Mouse (Mus musculus) right cerebral cortex, postnatal 4 days (tissue): Measurements from ENCODE around the gene Mad1l1.
A peak's percentile ranks its signal among the peaks of the same experiment; 100 is the strongest.
"Not testable (repeated sequence)": the region's sequence is repeated elsewhere in the genome, so short reads cannot be mapped to it uniquely, and the experiment has no call there.

ENCODE experiments used
- DNase-seq: peaks from one replicate; pipeline ENCODE4 v3.0.0-alpha.2; 2022

Gene Mad1l1

DNA sequence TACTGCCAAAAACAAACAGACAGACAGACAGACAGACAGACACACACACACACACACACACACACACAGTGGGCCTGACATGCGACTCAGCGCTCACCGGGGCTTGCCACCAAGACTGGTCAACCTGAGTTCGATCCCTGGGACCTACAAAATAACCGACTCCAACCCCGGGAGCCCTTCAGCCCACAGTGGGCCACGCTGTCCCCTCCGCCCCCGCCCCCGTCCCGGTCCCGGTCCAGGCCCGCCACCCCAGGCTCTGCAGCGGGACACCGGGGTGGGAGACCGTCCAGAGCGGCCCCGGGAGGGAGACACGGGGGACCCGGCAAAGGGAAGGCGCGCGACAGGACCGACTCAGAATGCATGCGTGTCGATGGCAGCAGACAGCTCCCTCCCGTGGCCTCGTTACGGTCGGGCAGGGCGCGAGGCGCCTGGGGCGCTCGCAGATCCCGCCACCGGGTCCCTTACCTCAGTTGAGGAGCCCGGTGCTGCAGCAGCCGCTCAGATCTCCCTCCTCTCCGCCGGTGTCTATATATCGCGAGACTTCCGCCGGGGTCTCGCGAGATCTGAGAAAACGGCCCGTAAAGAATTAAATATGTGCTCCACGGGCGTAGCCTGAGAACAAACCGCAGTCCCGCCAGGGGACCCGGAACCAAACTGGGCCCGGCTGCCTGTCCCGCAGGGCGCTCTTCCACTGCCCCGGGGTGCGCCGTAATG lies at the start of gene Mad1l1, which contains the start of gene Nudt1:
Gene Mad1l1, minus strand, starts transcription at position 511 of the 714 bp plus-strand sequence.
Gene Nudt1, plus strand, starts transcription at position 615 of the 714 bp plus-strand sequence.
- peak; percentile 85 for DNase-seq

DNA sequence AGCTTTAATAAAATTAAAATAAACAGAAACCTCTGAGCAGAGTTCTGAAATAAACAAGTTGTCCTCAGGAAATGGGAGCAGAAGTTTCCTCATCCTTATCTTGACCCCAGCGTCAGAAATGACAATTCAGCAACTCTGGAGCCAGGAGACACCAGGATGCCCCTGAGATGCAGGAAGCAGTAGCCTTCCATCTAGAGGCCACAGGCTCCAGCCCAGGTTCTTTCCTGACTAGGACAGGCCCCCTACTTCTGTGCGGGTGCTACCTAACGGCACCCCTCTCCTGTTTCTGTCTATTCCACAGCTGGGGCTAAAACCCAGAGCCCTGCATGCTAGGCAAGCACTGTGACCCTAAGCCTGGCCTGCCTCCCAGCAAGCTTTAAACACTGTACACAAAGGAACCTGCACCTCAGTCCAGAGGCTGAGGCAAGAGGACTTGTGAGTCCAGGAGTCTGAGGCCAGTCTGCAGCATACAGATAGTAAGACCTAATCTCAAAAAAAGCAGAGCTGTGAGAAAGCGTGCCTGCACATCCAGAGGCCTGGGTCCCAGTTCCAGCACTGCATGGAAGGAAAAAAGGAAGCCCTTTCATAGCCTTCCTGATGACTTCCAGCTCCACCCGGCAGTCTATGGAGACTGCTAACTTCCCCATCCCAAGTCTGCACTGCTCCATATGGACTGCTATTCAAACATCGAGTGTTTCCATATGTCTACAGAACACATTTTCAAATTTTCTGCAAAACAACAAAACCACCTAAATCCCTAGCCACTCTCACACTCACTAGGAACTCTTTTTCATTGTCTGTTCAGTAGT lies 49.3 kb upstream of the Mad1l1 start:
- no peak for DNase-seq

DNA sequence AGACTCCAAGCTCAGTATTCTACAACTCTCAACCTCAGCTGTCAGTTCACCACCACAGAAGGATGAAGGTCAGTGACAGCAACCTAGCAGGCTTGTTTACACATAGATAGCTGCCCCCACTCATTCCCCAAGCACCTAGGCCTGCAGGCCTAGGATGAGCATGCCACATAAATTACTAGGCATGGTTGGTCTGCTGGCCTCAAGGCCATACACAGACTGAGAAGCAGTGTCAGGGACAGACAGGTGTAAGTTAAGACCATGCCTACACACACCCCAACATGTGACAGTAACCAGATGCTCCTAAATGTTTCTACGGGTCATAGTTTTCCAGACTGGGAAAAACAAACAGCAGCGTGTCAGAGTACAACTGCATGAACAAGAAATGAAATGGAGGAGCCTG lies 48.1 kb upstream of the Mad1l1 start:
- DNase-seq: no peak

DNA sequence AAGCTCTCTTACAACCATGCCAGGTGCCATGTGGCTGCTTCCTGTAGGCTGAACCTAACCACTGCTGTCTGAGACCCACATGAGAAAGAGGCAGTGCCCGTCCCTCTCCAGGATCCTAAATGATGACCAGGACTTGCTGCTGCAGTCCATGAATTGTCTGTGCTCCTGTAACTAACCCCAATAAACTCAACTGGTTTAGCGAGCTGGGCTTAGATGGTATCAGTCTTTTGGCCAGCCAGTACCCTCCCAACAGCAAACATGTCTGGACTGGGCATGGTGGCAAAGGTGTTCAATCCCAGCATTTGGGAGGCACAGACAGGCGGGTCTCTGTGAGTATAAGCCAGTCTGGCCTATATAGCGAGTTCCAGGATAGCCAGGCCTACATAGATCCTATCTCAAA lies 47.6 kb upstream of the Mad1l1 start:
- no peak for DNase-seq

DNA sequence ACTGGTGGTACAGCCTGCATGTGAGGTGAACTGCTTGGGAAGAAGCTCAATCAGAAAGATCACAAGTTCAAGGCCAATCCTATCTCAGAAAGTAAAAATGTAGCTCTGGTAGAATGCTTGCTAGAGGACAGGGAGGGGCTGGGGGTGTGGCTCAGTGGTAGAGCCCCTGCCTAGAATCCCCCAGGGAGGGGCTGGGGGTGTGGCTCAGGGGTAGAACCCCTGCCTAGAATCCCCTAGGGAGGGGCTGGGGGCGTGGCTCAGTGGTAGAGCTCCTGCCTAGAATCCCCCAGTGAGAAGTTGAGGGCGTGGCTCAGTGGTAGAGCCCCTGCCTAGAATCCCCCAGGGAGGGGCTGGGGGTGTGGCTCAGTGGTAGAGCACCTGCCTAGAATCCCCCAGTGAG lies 46.8 kb upstream of the Mad1l1 start:
- not testable (repeated sequence) for DNase-seq

DNA sequence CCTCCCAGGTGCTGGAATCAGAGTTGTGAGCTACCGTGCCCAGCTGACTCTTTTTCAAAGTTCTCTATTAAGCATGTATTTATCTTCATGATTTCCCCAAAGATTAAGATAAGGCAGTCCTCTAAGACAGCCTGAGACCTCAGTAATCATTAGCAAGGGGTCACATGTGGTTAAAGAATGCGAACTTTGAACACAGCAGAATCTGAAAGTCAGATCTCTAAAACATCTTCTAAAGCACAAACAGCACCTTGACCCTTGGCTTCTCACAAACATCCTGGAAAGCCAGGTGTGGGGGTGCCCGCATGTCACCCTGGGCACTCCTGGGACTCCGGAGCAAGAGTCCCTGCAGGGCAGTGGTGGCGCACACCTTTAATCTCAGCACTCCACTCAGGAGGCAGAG lies 43.1 kb upstream of the Mad1l1 start:
- no peak for DNase-seq

DNA sequence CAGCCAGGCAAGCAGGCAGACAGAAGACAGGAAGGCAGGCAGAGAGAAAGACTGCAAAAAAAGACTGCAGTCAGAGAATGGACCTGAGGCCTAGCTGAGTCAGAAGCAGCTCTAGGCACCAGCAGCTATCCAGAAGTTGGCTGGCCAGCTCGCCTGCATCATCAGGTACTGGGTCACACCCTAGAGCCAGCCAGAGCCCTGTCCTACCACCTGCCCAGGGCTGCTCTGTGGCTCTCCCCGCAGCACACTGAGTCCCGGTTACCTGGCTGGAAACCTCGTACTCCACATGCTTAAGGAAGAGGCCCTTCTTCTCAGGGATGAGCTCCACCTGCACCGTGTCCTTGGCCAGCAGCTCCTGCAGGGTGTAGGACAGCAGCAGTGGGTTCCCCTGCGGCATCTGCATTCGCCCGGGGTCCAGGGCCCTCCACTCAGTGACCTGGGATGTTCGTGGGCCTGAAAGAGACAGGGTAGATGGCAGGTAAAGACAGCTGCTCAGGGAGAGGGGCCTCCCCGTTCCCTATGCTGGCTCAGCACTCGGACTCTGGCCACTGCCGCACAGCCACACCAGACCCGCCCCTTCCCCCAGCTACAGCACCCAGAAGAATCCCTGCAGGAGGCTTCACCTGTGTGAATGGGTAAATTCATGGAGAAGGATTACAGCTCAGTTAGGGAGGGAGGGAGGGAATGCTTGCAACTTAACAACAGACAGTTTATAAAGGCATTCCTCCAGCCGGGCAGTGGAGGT lies 38.8 kb upstream of the Mad1l1 start:
- no peak for DNase-seq

DNA sequence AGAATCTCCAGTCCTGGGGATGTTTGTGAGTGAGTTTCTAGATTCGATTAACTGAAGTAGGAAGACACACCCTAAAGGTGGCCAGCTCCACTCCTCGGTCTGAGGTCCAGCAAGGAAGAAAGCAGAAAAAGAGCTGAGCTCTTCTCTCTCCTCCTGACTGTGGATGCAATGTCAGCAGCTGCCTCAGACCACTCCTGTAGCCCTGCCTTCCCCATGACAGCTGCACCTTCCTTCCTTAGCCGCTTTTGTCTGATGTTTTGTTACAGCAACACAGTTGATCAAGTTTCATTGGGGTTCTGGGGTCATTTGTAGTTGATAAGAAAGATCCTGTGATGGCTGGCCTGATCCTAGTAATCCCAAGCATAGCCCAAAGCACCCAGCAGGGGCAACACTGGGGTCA lies 36.1 kb upstream of the Mad1l1 start:
- DNase-seq: no peak

DNA sequence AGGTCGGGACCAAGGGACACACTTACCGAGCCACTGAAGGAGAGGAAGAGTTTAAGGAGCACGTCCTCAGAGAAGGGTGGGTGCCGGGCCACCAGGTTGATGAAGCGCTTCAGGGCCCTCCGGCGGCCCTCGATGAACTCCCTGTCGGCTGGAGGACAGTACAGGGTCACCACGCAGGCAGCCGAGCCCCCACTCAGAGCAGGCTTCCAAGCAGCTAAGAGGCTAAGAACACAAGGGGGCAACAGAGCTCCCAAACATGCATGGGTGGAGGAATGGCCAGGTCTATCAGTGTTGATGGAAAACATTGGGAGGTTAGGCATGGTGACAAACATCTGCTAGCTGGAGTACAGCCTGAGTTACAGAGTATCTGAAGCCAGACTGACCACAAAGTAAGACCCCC lies 34.6 kb upstream of the Mad1l1 start:
- DNase-seq: no peak

DNA sequence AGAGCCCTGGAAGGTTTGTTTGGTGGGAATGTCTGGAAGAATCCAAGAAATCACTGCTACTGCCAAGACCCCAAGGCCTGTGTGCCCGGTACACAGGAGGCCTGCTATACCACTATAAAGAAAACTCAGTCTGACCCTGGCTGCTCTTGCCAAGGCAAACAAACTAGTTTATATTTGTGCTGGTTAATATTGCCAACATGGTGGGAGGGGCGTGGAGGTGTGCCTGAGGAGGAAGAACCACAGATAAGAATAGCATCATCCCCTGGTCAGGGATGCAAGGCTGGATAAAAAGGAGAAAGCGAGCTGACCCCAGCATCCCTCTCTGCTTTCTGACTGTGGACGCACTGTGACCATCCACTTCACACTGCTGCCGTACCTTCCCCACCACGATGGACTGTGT lies 31.0 kb upstream of the Mad1l1 start:
- no peak for DNase-seq

DNA sequence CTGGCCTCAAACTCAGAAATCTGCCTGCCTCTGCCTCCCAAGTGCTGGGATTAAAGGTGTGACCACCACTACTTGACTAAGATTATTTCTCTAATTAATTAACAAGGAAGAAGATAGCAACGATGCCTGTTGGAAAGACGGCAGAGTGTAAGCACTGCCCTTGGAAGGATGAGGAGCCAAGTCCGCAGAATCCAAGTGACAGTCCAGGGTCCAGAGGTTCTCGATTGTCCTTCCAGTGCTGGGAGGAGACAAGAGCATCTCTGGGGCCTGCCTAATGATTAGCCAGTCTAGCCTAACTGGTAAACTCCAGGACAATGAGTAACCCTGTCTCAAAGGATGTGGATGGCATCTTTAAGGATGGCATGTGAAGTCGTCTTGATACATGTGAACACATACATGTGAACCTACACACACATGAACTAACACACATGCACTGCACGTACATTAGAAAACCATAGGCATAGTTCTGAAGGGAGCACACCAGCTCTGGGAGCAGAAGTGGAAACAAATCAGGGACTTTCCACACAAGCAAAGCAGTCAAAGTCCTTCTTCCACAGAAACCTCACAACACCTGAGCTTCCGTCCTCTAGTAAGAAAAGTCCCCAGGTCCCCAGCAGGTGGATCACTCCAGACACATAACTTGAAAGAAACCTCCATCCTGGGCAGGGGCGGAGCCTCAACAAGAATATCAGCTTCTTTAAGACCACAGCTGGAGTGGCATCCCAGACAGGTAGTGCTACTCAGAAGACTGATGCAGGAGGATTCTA lies 29.6 kb upstream of the Mad1l1 start:
- DNase-seq: no peak

DNA sequence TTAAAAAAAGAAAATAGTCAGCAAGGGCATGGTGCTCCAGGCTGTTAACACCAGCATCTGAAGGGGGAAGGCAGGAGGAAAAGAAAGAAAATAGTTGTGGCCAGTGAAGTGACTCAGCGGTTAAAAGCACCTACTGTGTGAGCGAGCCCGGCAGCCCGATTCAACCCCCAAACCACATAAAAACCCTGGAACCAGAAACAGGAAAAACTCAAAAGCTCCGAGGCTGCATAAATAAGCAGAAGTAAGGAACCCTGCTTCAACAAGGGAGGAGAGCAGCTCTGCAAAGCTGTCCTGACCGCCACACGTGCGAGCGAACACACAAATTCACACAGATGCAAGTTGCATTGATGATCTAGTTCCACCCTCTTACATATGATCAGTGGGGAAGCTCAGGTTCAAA lies 28.5 kb upstream of the Mad1l1 start:
- DNase-seq: no peak

DNA sequence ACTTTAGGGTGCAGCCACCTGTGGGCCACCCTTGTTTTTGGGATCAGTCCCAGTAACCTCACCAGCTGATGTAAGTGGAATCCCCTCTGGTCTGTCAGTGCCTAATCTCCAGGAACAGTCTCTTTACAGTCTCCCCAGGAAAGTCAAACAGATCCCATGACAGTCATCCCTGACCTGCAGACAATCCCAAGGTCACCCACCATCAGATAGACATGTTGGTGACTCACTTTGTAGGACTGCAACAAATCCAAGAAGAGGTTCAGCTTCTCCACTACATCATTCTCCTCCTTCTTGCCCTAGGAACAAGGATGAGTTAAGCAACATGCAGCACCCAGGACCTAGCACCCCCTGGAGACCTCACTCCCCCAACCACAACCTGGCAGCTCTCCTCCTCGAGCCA lies 24.7 kb upstream of the Mad1l1 start:
- DNase-seq: no peak

DNA sequence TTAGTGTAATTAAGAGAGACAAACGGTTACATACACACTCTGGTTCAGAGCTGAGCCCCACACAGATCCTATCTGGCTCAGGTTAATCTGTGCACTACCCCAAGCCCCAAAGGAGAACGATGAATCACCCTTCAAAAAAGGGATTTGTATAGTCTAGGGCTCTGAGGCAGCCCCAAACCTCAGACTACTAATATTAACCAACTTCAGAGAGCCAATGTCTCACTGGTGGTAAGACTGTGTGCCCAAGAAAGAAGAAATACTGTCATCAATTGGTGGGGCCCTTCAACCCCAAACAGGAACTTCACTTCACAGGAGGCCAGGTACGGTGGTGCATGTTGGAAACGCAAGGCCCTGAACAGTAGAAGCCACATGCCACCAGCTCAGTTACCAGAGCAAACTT lies 23.9 kb upstream of the Mad1l1 start:
- DNase-seq: no peak

DNA sequence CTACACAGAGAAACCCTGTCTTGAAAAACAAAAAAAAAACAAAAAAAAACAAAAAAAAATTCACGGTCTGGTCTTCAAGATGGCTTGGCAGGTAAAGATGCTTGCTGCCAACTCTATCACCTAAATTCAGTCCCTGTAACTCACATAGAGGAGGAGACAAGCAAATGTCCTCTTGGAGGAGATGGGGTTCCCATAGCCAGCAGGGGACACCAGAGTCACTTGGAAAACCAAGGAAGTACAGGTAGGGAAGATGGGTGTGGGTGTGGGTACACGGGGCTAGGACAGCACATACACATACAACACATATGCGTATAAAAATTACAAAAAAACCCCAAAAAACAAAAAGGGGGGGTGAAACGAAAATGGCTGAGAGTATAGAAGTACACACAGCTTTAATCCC lies 21.5 kb upstream of the Mad1l1 start:
- no peak for DNase-seq

DNA sequence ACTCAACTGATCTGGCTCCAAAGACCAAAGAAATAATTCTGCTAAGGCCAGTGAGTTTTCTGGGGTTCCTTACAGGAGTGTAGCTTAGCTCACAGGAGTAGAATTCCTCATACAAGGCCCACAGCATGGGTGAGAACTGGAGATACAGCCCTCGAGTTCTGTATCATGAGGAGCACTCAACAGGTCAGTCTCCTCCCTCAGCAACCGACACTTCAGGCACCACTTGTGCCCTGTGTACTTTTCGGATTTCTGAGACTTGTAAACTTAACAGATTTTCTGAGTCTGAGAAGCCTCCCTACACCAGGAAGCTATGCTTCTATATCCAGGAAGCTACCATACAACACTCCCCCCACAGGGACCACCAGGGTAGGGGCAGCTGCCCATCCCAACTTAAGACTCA lies 18.5 kb upstream of the Mad1l1 start:
- DNase-seq: no peak

DNA sequence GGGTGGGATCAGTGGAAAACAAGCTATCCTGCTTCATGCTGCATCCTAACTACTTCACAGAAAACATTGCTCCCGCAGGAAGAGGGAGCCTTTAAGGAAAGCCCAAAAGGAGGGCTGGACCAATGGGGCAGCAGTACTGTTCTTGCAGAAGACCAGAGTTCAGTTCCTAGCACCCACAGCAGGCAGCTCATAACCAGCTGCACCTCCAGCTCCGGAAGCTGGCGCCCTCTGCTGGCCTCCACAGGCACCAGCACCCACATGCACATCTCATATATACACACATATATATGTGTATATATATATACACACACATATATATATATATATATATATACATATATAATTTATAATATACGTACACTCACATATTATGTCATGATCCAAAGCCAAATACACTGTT lies 17.4 kb upstream of the Mad1l1 start:
- DNase-seq: no peak

DNA sequence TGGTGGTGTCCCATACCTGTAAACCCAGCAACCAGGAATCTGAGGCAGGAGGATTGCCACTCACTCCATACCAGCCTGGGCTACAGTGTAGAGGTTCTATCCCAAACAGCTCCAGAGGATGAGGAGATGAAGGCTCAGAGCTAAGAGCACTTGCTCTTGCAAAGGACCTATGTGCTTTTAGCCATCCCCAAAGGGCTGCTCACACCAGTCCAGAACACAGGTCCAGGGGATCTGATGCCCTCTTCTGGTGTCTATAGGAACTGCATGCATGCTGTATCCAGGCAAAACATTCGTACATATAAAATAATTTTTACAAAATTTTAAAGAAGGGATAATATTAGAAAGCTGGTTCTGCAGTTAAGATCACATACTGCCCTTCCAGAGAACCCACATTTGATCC lies 15.3 kb upstream of the Mad1l1 start:
- peak; percentile 46 for DNase-seq

DNA sequence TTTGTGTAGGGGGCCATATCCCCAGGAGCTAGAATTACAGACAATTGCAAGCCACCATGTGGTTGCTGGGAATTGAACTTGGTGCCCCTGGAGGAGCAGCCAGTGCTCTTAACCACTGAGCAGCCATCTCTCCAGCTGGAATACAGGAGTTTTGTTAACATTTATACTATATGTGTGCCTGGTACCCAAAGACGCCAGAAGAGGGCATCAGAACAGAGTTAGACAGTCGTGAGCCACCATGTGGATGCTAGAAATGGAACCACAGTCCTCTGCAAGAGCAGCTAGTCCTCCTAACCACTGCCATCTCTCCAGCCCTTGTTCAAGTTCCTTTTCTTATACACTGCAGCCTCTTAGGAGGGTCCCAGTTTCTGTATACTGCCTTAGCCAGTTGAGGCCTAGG lies 12.3 kb upstream of the Mad1l1 start:
- no peak for DNase-seq

DNA sequence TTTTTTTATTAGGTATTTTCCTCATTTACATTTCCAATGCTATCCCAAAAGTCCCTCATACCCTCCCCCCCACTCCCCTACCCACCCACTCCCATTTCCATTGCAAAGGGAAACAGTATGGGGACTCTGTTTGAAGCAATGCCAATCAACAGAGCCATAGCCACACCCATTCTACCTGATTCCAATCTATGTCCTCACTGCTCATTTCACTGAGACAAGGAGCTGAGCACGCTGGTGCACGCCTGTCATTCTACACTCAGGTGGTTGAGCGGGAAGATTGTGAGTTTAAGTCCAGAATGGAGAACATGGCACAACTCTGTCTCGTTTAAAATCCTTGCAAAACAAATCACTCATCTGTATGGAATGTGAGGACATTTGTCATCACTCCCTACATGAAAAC lies 11.2 kb upstream of the Mad1l1 start:
- no peak for DNase-seq

DNA sequence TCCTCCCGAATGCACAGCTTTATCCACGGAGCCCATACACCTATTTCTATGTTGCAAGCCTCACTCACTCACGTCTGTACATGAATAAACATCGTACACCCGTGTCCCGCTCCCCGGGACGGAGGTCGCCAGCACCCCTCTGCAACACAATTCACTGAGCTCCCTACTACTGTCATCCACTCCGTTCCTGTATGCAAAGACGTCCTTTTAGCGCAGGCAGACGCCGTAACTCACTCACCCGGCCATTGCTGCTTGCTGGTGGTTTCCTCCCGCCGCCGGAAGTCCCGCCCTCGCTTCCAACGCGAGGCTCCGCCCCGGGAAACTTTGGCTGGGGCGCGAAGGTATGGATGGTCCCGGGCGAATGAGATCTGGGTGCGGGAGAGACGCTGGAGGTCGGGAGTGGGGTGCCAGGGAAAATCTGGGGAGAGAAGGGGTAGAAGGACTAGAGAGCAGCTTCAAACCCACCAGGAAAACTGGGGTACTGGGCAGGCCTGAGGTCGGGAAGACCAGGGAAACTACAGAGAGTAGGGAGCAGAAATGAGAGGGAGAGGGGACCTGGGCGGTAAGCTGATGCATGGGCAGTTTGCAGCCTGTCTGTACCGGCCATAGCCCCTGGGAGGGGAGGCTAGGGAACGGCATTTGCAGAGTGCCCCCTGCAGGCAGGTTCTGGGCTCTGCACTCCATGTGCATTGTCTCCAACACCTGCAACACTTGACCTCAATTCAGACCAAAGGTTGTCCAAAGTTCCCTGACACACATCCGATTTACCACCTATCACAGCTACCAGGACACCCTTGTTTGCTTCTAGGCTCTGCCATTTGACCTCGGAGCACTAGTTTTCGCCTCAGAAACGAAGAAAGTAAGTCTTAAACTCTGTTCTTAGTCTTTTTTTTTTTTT lies 10.5 kb upstream of the Mad1l1 start, which contains the start of gene Mrm2:
Gene Mrm2, minus strand, starts transcription at position 284 of the 898 bp plus-strand sequence.
- DNase-seq: peak; percentile 75

DNA sequence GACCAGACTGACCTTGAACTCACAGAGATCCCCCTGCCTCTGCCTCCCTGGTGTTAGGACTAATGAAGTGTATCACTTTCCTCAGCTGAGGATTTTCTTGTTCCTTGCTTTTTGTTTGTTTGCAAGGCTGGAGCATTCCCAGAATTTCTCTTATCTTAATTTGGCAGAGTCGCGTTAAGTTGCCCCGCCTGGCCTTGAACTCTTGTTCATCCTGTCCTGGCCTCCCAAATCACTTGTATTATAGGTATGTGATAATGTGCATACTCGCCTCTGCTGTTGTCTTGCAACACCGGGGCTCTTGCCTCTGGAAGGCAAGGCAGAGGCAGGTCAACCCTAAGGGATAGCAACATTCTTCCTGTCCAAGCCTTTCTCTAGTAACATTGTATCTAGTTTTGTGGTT lies 2.7 kb upstream of the Mad1l1 start:
- no peak for DNase-seq
